In genomic region chr8:93272686-93273085, GRCm38 (mm10) we compare ENCODE assay signal across 13 mouse cellular contexts. TPM values are rescaled to one million over a fixed set of nuclear protein-coding genes. Genes with fewer than 3 reads are reported as not detected.
A peak's percentile ranks its signal among the peaks of the same experiment; 100 is the strongest.
DNase-seq lines count a peak whose midpoint lies in the region; ATAC-seq lines count a peak whose summit lies in the region.
"Had no signal": no experiment of that assay in that cellular context is flagged by ENCODE, and none has a peak within 500 bp of the region (broad histone marks: within the 10 kb centered on the region; RNA-seq: fewer than 3 reads in every experiment).

No protein-coding gene starts in this region.

- H3K9ac ChIP-seq in kidney, embryonic 16.5 days (replicated peaks; ENCODE audit: low read length), result no peak overlapping the region
- H3K9ac ChIP-seq in forebrain, embryonic 16.5 days (replicated peaks; ENCODE audit: low read depth, low read length), result no peak overlapping the region
- H3K9ac ChIP-seq: heart, embryonic 13.5 days; intestine, embryonic 15.5 days had no signal

- H3K27ac ChIP-seq in kidney, embryonic 16.5 days (ENCODE audit: low read length), result no peak overlapping the region
- H3K27ac ChIP-seq in forebrain, embryonic 16.5 days (ENCODE audit: low read length), result no peak overlapping the region
- H3K27ac ChIP-seq: heart, embryonic 13.5 days; intestine, embryonic 15.5 days; limb, embryonic 10.5 days; macrophage had no signal

- no peaks in the 10 kb centered on the region for H3K36me3 ChIP-seq in kidney, embryonic 16.5 days (ENCODE audit: insufficient read depth, low read length)
- H3K36me3 ChIP-seq in forebrain, embryonic 16.5 days (ENCODE audit: control insufficient read depth, insufficient read depth), result no peaks in the 10 kb centered on the region
- H3K36me3 ChIP-seq: heart, embryonic 13.5 days; intestine, embryonic 15.5 days; limb, embryonic 10.5 days had no signal

- H3K4me2 ChIP-seq in kidney, embryonic 16.5 days (replicated peaks; ENCODE audit: low read depth, low read length), result no peak overlapping the region
- H3K4me2 ChIP-seq in forebrain, embryonic 16.5 days (ENCODE audit: low read length), result no peak overlapping the region
- H3K4me2 ChIP-seq: heart, embryonic 13.5 days; intestine, embryonic 15.5 days had no signal

- 59% methylated on average over 4 of the region's 4 CpGs for WGBS in kidney, embryonic 16.5 days
- WGBS in forebrain, embryonic 16.5 days, result 82% methylated on average over 4 of the region's 4 CpGs

- ATAC-seq in kidney, embryonic 16.5 days (ENCODE audit: low FRiP score, low TSS enrichment), result no peak
- ATAC-seq in forebrain, embryonic 16.5 days, result no peak
- ATAC-seq: Patski had no signal

- H3K4me1 ChIP-seq in kidney, embryonic 16.5 days (ENCODE audit: insufficient read depth, low read length), result no peaks in the 10 kb centered on the region
- H3K4me1 ChIP-seq in forebrain, embryonic 16.5 days (replicated peaks; ENCODE audit: control insufficient read depth, insufficient read depth, low read length), result no peaks in the 10 kb centered on the region
- H3K4me1 ChIP-seq: heart, embryonic 13.5 days; intestine, embryonic 15.5 days; limb, embryonic 10.5 days had no signal

- no peaks in the 10 kb centered on the region for H3K9me3 ChIP-seq in kidney, embryonic 16.5 days (ENCODE audit: low read length)
- no peaks in the 10 kb centered on the region for H3K9me3 ChIP-seq in forebrain, embryonic 16.5 days (ENCODE audit: control insufficient read depth, low read length)
- H3K9me3 ChIP-seq: heart, embryonic 13.5 days; intestine, embryonic 15.5 days; limb, embryonic 10.5 days had no signal

- no peaks in the 10 kb centered on the region for H3K27me3 ChIP-seq in kidney, embryonic 16.5 days (ENCODE audit: insufficient read depth, low read length)
- no peaks in the 10 kb centered on the region for H3K27me3 ChIP-seq in forebrain, embryonic 16.5 days (replicated peaks; ENCODE audit: control insufficient read depth, insufficient read depth, low read length)
- H3K27me3 ChIP-seq: heart, embryonic 13.5 days; intestine, embryonic 15.5 days; Patski had no signal

- DNase-seq in kidney, adult 18-20 months, result peak; percentile 63
- peak; percentile 60 for DNase-seq in Muller cell, postnatal 12 days (ENCODE audit: inconsistent ontology term)
- DNase-seq in adrenal gland, adult (ENCODE audit: inconsistent age in 2 of 2, low spot score in 1 of 2), result peak; percentile 61 to 91
- peak; percentile 14 for DNase-seq in heart, postnatal 4 days
- no peak for DNase-seq in B cell, adult 2 months
- DNase-seq: thymus, postnatal 4 days had no signal

- H3K4me3 ChIP-seq in kidney, embryonic 16.5 days (ENCODE audit: low read length), result no peak overlapping the region
- H3K4me3 ChIP-seq in forebrain, embryonic 16.5 days (replicated peaks; ENCODE audit: low read length), result no peak overlapping the region
- H3K4me3 ChIP-seq: heart, embryonic 13.5 days; intestine, embryonic 15.5 days; limb, embryonic 10.5 days had no signal

RNA-seq across cellular contexts. Expression of gene Ces1f, which starts 6.9 kb away (rescaled TPM):
- polyA plus RNA-seq in kidney, embryonic 16.5 days (2015; fragmentation: Nextera tagmentation; extraction: Ambion mirVana), result 0.31 TPM in 1 of 2 replicates, not detected in the other
- total RNA-seq in heart, postnatal 4 days (2021), result not detected
- not detected in 2 replicates for polyA plus RNA-seq in forebrain, embryonic 16.5 days (2015; fragmentation: Nextera tagmentation; extraction: Ambion mirVana)
- polyA plus RNA-seq: limb, embryonic 10.5 days; macrophage; Patski had no signal

RNA-seq across cellular contexts. Expression of gene Ces1e, which starts 43.3 kb away (rescaled TPM):
- 0.21 and 0.51 TPM in 2 replicates for polyA plus RNA-seq in kidney, embryonic 16.5 days (2015; fragmentation: Nextera tagmentation; extraction: Ambion mirVana)
- total RNA-seq in heart, postnatal 4 days (2021), result 1 to 10 TPM; 1.1 to 1.2 TPM
- not detected in 2 replicates for polyA plus RNA-seq in forebrain, embryonic 16.5 days (2015; fragmentation: Nextera tagmentation; extraction: Ambion mirVana)
- polyA plus RNA-seq: heart, embryonic 13.5 days; limb, embryonic 10.5 days; macrophage; Patski had no signal

Comparison
In these comparisons a context has a peak if more than half of its experiments do, and no peak if none do; other contexts are left out.
1. DNase-seq: peak in kidney, adult 18-20 months (single experiment), Muller cell, postnatal 12 days (single experiment), adrenal gland, adult (2 of 2) and heart, postnatal 4 days (single experiment); none in B cell, adult 2 months (0 of 2).